Mouse (Mus musculus) ES-Bruce4 (cell line): ENCODE data around the gene Asb10.

Experiments
- CTCF ChIP-seq: IDR thresholded peaks from one replicate; pipeline ENCODE4 v1.8.1; 2011; ENCODE audit warnings: low read depth, low read length
- POLR2A ChIP-seq: IDR thresholded peaks from one replicate; pipeline ENCODE4 v1.8.1; 2011; ENCODE audit warnings: low read length; ENCODE audit not compliant: insufficient read depth

GRCm38 (mm10) chr5:24550598-24551316 lies 10.0 kb upstream of the Asb10 start:
- TF ChIP-seq CTCF (no peak), POLR2A (no peak)
